Mouse (Mus musculus): ENCODE data around the gene Tmem185b. TPM values are rescaled to one million over a fixed set of nuclear protein-coding genes. Genes with fewer than 3 reads are reported as not detected.

The Tmem185b gene
- 17.5 and 27.7 TPM in 2 replicates for total RNA-seq (2014; fragmentation: Nextera tagmentation)
- 33.8 and 35.9 TPM in 2 replicates for total RNA-seq (2017)
- polyA plus RNA-seq (2012): 58.0 and 72.1 TPM in 2 replicates

DNA sequence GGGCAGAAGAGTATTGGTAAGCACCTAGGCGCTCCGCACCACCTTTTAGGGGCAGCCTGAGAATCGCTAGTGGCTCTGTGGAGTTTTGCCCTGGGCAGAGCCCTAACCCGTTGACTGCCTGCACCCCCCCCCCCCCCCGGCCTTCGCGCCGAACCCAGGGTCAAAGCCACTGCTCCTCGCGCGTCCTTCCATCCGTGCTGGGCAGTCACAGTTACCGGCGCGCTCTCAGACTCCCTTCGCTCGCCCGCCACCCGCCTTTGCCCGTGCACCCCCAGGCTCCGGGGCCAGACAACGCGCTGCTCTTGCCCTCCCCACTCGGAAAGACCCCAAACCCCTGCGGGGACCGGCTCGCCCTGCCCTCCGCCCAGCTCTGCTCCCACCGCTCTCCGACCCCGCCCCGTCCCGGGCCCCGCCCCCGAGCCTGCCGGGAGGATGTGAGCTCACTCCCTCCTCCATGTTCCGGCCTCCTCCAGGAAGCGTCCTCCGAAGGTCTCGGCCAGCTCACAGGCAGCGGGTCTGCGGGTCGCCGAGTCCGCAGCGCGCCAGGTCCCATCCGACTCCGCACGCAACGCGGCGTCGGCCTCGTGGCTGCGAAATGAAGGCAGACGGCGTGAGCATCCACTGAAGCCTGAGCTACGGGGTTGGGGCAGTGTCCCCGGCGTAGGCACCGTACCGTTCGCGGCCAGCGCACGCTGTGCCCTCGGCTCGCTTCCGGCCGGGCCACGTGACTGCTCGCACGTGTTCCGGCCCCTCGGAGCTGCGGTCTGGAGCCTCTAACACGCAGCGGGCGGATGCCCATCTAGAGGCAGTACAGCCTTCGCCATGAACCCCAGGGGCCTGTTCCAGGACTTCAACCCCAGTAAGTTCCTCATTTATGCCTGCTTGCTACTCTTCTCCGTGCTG lies at the start of gene Tmem185b:
Gene Tmem185b, plus strand, starts transcription at position 472 of the 903 bp plus-strand sequence.
- DNase-seq (ENCODE audit: low spot score): peak; percentile 99
- TF ChIP-seq TAL1 (conservative IDR thresholded peaks at IDR 0.05; ENCODE audit: low read depth, low read length) (no peak), GATA2 (IDR thresholded peaks at IDR 0.05; ENCODE audit: borderline replicate concordance, low read depth, low read length) (no peak), GATA1 (IDR thresholded peaks at IDR 0.05; ENCODE audit: borderline replicate concordance, low read length) (no peak), POLR2AphosphoS5 (IDR thresholded peaks at IDR 0.05; ENCODE audit: insufficient replicate concordance, low read depth, low read length) (peak; percentile 58; the same call in 1 of the 2 replicates)
- Histone ChIP-seq H3K36me3 (replicated peaks) (peaks cover 71% of the 10 kb centered on the region), H3K27me3 (ENCODE audit: insufficient read depth, low read length) (no peaks in the 10 kb centered on the region), H3K4me1 (ENCODE audit: insufficient read depth, low read depth, low read length) (peaks cover 61% of the 10 kb centered on the region), H3K4me3 (ENCODE audit: low read depth, low read length) (peak within 1 kb of the TSS; percentile 80), H3K9me3 (replicated peaks) (peaks cover 19% of the 10 kb centered on the region)
- ATAC-seq (ENCODE audit: extremely low read depth, insufficient number of reproducible peaks, low FRiP score, poor library complexity, severe bottlenecking): peak; percentile 71

DNA sequence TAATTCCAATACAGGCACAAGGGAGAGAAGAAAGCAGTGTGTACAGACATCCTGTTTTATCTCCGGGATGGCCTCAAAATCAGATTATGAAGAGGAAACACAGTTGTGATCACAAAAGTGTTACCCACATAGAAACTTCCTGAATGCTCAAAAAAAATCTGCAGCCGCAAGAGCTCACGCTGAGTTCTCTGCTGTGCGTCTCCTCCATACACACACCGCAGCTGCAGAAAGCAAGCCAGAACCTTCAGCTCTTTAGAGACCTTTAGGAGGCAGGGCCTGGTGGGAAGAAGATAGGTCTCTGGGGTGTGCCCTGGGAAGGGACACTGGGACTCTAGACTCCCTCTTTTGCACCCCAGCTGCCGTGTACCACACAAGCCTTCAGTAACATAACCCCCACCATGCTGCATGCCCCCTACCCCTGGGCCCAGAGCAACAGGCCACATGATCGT lies 49.0 kb upstream of the Tmem185b start:
- no peaks in the 10 kb centered on the region; the same call in 1 of the 2 replicates for H3K9me3 ChIP-seq (replicated peaks)
- H3K4me3 ChIP-seq (ENCODE audit: low read depth, low read length): peak overlapping the region; percentile 31; the same call in 1 of the 2 replicates
- H3K4me1 ChIP-seq (ENCODE audit: insufficient read depth, low read depth, low read length): peaks cover 74% of the 10 kb centered on the region
- DNase-seq (ENCODE audit: low spot score) (peak; percentile 64), ATAC-seq (ENCODE audit: extremely low read depth, insufficient number of reproducible peaks, low FRiP score, poor library complexity, severe bottlenecking) (peak; percentile 77)
- peaks cover 5% of the 10 kb centered on the region; the same call in 1 of the 2 replicates for H3K27me3 ChIP-seq (ENCODE audit: insufficient read depth, low read length)
- TF ChIP-seq GATA1 (IDR thresholded peaks at IDR 0.05; ENCODE audit: borderline replicate concordance, low read length) (no peak), POLR2AphosphoS5 (IDR thresholded peaks at IDR 0.05; ENCODE audit: insufficient replicate concordance, low read depth, low read length) (no peak), CTCF (IDR thresholded peaks at IDR 0.05; ENCODE audit: low read depth, low read length) (no peak), TAL1 (conservative IDR thresholded peaks at IDR 0.05; ENCODE audit: low read depth, low read length) (no peak), GATA2 (IDR thresholded peaks at IDR 0.05; ENCODE audit: borderline replicate concordance, low read depth, low read length) (no peak)
- H3K36me3 ChIP-seq (replicated peaks): peaks cover 79% of the 10 kb centered on the region

DNA sequence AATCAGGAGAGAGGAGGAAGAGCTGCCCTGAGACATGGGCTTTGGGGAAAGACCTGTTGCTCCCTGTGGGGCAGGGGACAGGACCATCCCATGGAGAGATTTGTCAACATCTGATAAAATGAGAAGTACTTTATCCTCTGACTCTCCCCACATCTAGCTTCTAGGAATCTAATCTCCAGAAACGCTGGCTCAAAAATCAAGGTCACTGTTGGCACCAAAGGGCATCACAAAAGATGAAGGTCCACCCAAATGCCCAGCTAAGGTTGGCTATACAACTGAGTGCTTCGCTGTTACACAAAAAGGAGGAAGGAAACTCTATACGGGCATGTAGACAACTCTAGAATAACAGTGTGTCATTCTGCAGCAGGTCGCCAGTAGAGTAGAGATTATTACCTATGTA lies 46.3 kb upstream of the Tmem185b start:
- H3K36me3 ChIP-seq (replicated peaks): peaks cover 76% of the 10 kb centered on the region
- ATAC-seq (ENCODE audit: extremely low read depth, insufficient number of reproducible peaks, low FRiP score, poor library complexity, severe bottlenecking): no peak
- no peak for DNase-seq (ENCODE audit: low spot score)

DNA sequence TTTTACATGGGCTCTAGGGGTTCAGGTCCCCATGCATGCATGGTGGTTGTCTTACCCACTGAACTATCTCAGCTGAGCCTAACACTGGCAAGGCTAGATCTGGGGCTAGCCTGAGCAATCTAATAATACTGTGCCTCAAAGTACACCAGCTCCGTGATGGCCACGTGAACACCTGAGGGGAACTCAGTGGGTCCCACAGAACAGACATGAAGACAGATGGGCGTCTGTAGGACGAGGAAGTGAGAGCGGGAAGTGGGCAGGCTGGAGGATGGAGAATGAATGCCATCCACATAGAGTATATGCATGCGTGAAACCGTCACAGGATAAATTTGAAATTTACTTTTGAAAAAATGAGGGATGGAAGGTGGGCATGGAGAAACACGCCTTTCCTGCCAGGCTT lies 45.3 kb upstream of the Tmem185b start:
- no peak for TF ChIP-seq GATA1 (IDR thresholded peaks at IDR 0.05; ENCODE audit: borderline replicate concordance, low read length)
- no peak for TF ChIP-seq POLR2AphosphoS5 (IDR thresholded peaks at IDR 0.05; ENCODE audit: insufficient replicate concordance, low read depth, low read length)
- TF ChIP-seq GATA2 (IDR thresholded peaks at IDR 0.05; ENCODE audit: borderline replicate concordance, low read depth, low read length): no peak
- TF ChIP-seq TAL1 (conservative IDR thresholded peaks at IDR 0.05; ENCODE audit: low read depth, low read length): no peak
- no peak for TF ChIP-seq CTCF (IDR thresholded peaks at IDR 0.05; ENCODE audit: low read depth, low read length)
- peaks cover 5% of the 10 kb centered on the region; the same call in 1 of the 2 replicates for H3K27me3 ChIP-seq (ENCODE audit: insufficient read depth, low read length)
- peaks cover 42% of the 10 kb centered on the region for H3K4me1 ChIP-seq (ENCODE audit: insufficient read depth, low read depth, low read length)
- ATAC-seq (ENCODE audit: extremely low read depth, insufficient number of reproducible peaks, low FRiP score, poor library complexity, severe bottlenecking) (no peak), DNase-seq (ENCODE audit: low spot score) (no peak)
- no peaks in the 10 kb centered on the region; the same call in 1 of the 2 replicates for H3K9me3 ChIP-seq (replicated peaks)
- peaks cover 65% of the 10 kb centered on the region for H3K36me3 ChIP-seq (replicated peaks)
- no peak overlapping the region for H3K4me3 ChIP-seq (ENCODE audit: low read depth, low read length)

More for the DNA sequence above, 46.3 kb upstream of the Tmem185b start:
- TF ChIP-seq CTCF (IDR thresholded peaks at IDR 0.05; ENCODE audit: low read depth, low read length): no peak
- no peak for TF ChIP-seq POLR2AphosphoS5 (IDR thresholded peaks at IDR 0.05; ENCODE audit: insufficient replicate concordance, low read depth, low read length)
- no peak for TF ChIP-seq GATA2 (IDR thresholded peaks at IDR 0.05; ENCODE audit: borderline replicate concordance, low read depth, low read length)
- TF ChIP-seq GATA1 (IDR thresholded peaks at IDR 0.05; ENCODE audit: borderline replicate concordance, low read length): no peak
- TF ChIP-seq TAL1 (conservative IDR thresholded peaks at IDR 0.05; ENCODE audit: low read depth, low read length): no peak
- Histone ChIP-seq H3K4me3 (ENCODE audit: low read depth, low read length) (no peak overlapping the region), H3K9me3 (replicated peaks) (no peaks in the 10 kb centered on the region; the same call in 1 of the 2 replicates), H3K27me3 (ENCODE audit: insufficient read depth, low read length) (peaks cover 5% of the 10 kb centered on the region; the same call in 1 of the 2 replicates), H3K4me1 (ENCODE audit: insufficient read depth, low read depth, low read length) (peaks cover 52% of the 10 kb centered on the region)

DNA sequence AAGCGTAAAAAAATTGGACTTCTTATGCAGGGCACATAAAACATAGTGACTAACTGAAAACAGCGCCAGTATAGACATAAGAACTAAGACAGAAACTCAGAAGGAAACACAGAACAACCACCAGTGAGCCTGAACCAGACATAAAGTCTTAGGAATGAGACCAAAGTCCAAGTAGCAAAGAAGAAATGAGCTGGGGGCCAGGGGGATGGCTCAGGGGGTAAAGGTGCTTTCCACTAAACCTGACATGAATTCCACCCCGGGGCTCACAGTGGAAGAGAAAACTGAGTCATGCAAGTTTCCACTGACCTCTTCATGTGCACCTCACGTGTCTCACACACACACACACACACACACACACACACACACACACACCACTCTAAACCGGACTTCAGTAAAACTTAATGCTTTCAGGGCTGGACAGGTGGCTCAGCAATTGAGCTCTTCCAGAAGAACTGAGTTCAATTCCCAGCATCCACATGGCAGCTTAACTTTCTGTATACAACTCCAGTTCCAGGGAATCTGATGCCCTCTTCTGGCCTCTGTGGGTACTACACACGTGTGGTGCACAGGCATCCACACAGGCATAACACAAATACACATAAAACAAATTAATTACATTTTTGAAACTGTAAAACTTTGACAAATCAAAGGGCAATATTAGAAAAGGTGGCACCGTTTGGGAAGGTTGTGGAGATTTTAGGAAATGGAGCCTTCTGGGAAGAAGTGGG lies 44.6 kb upstream of the Tmem185b start:
- DNase-seq (ENCODE audit: low spot score) (no peak), ATAC-seq (ENCODE audit: extremely low read depth, insufficient number of reproducible peaks, low FRiP score, poor library complexity, severe bottlenecking) (no peak)
- Histone ChIP-seq H3K4me1 (ENCODE audit: insufficient read depth, low read depth, low read length) (peaks cover 39% of the 10 kb centered on the region), H3K27me3 (ENCODE audit: insufficient read depth, low read length) (peaks cover 2% of the 10 kb centered on the region; the same call in 1 of the 2 replicates), H3K36me3 (replicated peaks) (peaks cover 65% of the 10 kb centered on the region), H3K9me3 (replicated peaks) (no peaks in the 10 kb centered on the region; the same call in 1 of the 2 replicates), H3K4me3 (ENCODE audit: low read depth, low read length) (no peak overlapping the region)
- peak; percentile 56; the same call in 1 of the 2 replicates for TF ChIP-seq CTCF (IDR thresholded peaks at IDR 0.05; ENCODE audit: low read depth, low read length)
- no peak for TF ChIP-seq TAL1 (conservative IDR thresholded peaks at IDR 0.05; ENCODE audit: low read depth, low read length)

All from G1E (cell line).